Mouse (Mus musculus): Measurements from ENCODE around the gene Rabggta. TPM values are rescaled to one million over a fixed set of nuclear protein-coding genes. Genes with fewer than 3 reads are reported as not detected.

Gene Rabggta
- polyA plus RNA-seq, 1 experiment from 2014 or later = 27.4 TPM

- H3K4me2 ChIP-seq (replicated peaks; ENCODE audit: low read depth, low read length) = 0 out of 2 replicates have a peak within 1 kb of the TSS, but pooled peaks have one; percentile 7
These were observed 8.3 kb downstream of the Rabggta start, which contains the start of gene Tgm1 for GRCm38 (mm10) chr14:55713729-55714122. Gene Tgm1, minus strand, starts transcription at chr14:55713926.

GRCm38 (mm10) chr14:55713007-55713728 is 8.9 kb downstream of the Rabggta start:
- 14% methylated on average over 25 of the region's 25 CpGs for WGBS
- Histone ChIP-seq H3K4me2 (replicated peaks; ENCODE audit: low read depth, low read length) (0 out of 2 replicates have a peak overlapping the region, but pooled peaks have one; percentile 7), H3K4me3 (ENCODE audit: low read depth, low read length) (no peak overlapping the region), H3K9ac (ENCODE audit: low read depth, low read length) (no peak overlapping the region), H3K27ac (ENCODE audit: low read depth, low read length) (no peak overlapping the region), H3K27me3 (ENCODE audit: control insufficient read depth, insufficient read depth, low read length) (peaks cover 8% of the 10 kb centered on the region), H3K9me3 (ENCODE audit: control insufficient read depth, low read length) (no peaks in the 10 kb centered on the region), H3K4me1 (replicated peaks; ENCODE audit: control insufficient read depth, insufficient read depth, low read length) (no peaks in the 10 kb centered on the region), H3K36me3 (ENCODE audit: control insufficient read depth, insufficient read depth, low read length) (no peaks in the 10 kb centered on the region)
- DNase-seq (ENCODE audit: low spot score) (no peak), ATAC-seq (ENCODE audit: low FRiP score) (no peak)

More at GRCm38 (mm10) chr14:55713729-55714122, 8.3 kb downstream of the Rabggta start, which contains the start of gene Tgm1:
- ATAC-seq (ENCODE audit: low FRiP score) (no peak), DNase-seq (ENCODE audit: low spot score) (no peak)
- no peaks in the 10 kb centered on the region for H3K36me3 ChIP-seq (ENCODE audit: control insufficient read depth, insufficient read depth, low read length)
- H3K27ac ChIP-seq (ENCODE audit: low read depth, low read length) = no peak within 1 kb of the TSS
- no peaks in the 10 kb centered on the region for H3K4me1 ChIP-seq (replicated peaks; ENCODE audit: control insufficient read depth, insufficient read depth, low read length)
- H3K9ac ChIP-seq (ENCODE audit: low read depth, low read length) = no peak within 1 kb of the TSS
- H3K4me3 ChIP-seq (ENCODE audit: low read depth, low read length) = no peak within 1 kb of the TSS
- H3K27me3 ChIP-seq (ENCODE audit: control insufficient read depth, insufficient read depth, low read length) = peaks cover 8% of the 10 kb centered on the region
- 31% methylated on average over 4 of the region's 4 CpGs for WGBS
- H3K9me3 ChIP-seq (ENCODE audit: control insufficient read depth, low read length) = no peaks in the 10 kb centered on the region

GRCm38 (mm10) chr14:55711786-55712185 is 10.3 kb downstream of the Rabggta start:
- Histone ChIP-seq H3K4me1 (replicated peaks; ENCODE audit: control insufficient read depth, insufficient read depth, low read length) (no peaks in the 10 kb centered on the region), H3K9me3 (ENCODE audit: control insufficient read depth, low read length) (no peaks in the 10 kb centered on the region), H3K4me3 (ENCODE audit: low read depth, low read length) (no peak overlapping the region), H3K9ac (ENCODE audit: low read depth, low read length) (no peak overlapping the region), H3K4me2 (replicated peaks; ENCODE audit: low read depth, low read length) (no peak overlapping the region), H3K36me3 (ENCODE audit: control insufficient read depth, insufficient read depth, low read length) (no peaks in the 10 kb centered on the region), H3K27ac (ENCODE audit: low read depth, low read length) (no peak overlapping the region), H3K27me3 (ENCODE audit: control insufficient read depth, insufficient read depth, low read length) (peaks cover 8% of the 10 kb centered on the region)
- DNase-seq (ENCODE audit: low spot score) (no peak), ATAC-seq (ENCODE audit: low FRiP score) (no peak)
- 69% methylated on average over 7 of the region's 7 CpGs for WGBS

- Histone ChIP-seq H3K4me3 (ENCODE audit: low read depth, low read length) (no peak overlapping the region), H3K4me2 (replicated peaks; ENCODE audit: low read depth, low read length) (no peak overlapping the region), H3K9ac (ENCODE audit: low read depth, low read length) (no peak overlapping the region), H3K27ac (ENCODE audit: low read depth, low read length) (no peak overlapping the region), H3K4me1 (replicated peaks; ENCODE audit: control insufficient read depth, insufficient read depth, low read length) (no peaks in the 10 kb centered on the region), H3K27me3 (ENCODE audit: control insufficient read depth, insufficient read depth, low read length) (peaks cover 8% of the 10 kb centered on the region), H3K9me3 (ENCODE audit: control insufficient read depth, low read length) (no peaks in the 10 kb centered on the region), H3K36me3 (ENCODE audit: control insufficient read depth, insufficient read depth, low read length) (no peaks in the 10 kb centered on the region)
- WGBS = 87% methylated on average over 4 of the region's 4 CpGs
- DNase-seq (ENCODE audit: low spot score) (no peak), ATAC-seq (ENCODE audit: low FRiP score) (no peak)
These were observed 12.6 kb downstream of the Rabggta start for GRCm38 (mm10) chr14:55709509-55709908.

GRCm38 (mm10) chr14:55707397-55707796 is 14.7 kb downstream of the Rabggta start:
- WGBS = 87% methylated on average over 5 of the region's 5 CpGs
- H3K9me3 ChIP-seq (ENCODE audit: control insufficient read depth, low read length) = no peaks in the 10 kb centered on the region
- H3K36me3 ChIP-seq (ENCODE audit: control insufficient read depth, insufficient read depth, low read length) = no peaks in the 10 kb centered on the region
- DNase-seq (ENCODE audit: low spot score) = no peak
- no peak overlapping the region for H3K27ac ChIP-seq (ENCODE audit: low read depth, low read length)
- H3K27me3 ChIP-seq (ENCODE audit: control insufficient read depth, insufficient read depth, low read length) = peaks cover 2% of the 10 kb centered on the region; the same call in 1 of the 2 replicates
- H3K9ac ChIP-seq (ENCODE audit: low read depth, low read length) = no peak overlapping the region
- no peaks in the 10 kb centered on the region for H3K4me1 ChIP-seq (replicated peaks; ENCODE audit: control insufficient read depth, insufficient read depth, low read length)
- H3K4me3 ChIP-seq (ENCODE audit: low read depth, low read length) = no peak overlapping the region
- no peak overlapping the region for H3K4me2 ChIP-seq (replicated peaks; ENCODE audit: low read depth, low read length)
- no peak for ATAC-seq (ENCODE audit: low FRiP score)

- 91% methylated on average over 8 of the region's 8 CpGs for WGBS
- Histone ChIP-seq H3K4me2 (replicated peaks; ENCODE audit: low read depth, low read length) (no peak overlapping the region), H3K4me3 (ENCODE audit: low read depth, low read length) (no peak overlapping the region), H3K27me3 (ENCODE audit: control insufficient read depth, insufficient read depth, low read length) (peaks cover 2% of the 10 kb centered on the region; the same call in 1 of the 2 replicates), H3K9me3 (ENCODE audit: control insufficient read depth, low read length) (no peaks in the 10 kb centered on the region), H3K9ac (ENCODE audit: low read depth, low read length) (no peak overlapping the region), H3K4me1 (replicated peaks; ENCODE audit: control insufficient read depth, insufficient read depth, low read length) (no peaks in the 10 kb centered on the region), H3K27ac (ENCODE audit: low read depth, low read length) (no peak overlapping the region), H3K36me3 (ENCODE audit: control insufficient read depth, insufficient read depth, low read length) (no peaks in the 10 kb centered on the region)
- DNase-seq (ENCODE audit: low spot score) (no peak), ATAC-seq (ENCODE audit: low FRiP score) (no peak)
These were observed 15.9 kb downstream of the Rabggta start for GRCm38 (mm10) chr14:55706051-55706600.

- H3K4me3 ChIP-seq (ENCODE audit: low read depth, low read length) = no peak overlapping the region
- H3K36me3 ChIP-seq (ENCODE audit: control insufficient read depth, insufficient read depth, low read length) = no peaks in the 10 kb centered on the region
- H3K27me3 ChIP-seq (ENCODE audit: control insufficient read depth, insufficient read depth, low read length) = no peaks in the 10 kb centered on the region
- WGBS = 69% methylated on average over 6 of the region's 6 CpGs
- no peak overlapping the region for H3K4me2 ChIP-seq (replicated peaks; ENCODE audit: low read depth, low read length)
- no peak overlapping the region for H3K27ac ChIP-seq (ENCODE audit: low read depth, low read length)
- ATAC-seq (ENCODE audit: low FRiP score) (no peak), DNase-seq (ENCODE audit: low spot score) (no peak)
- no peaks in the 10 kb centered on the region for H3K4me1 ChIP-seq (replicated peaks; ENCODE audit: control insufficient read depth, insufficient read depth, low read length)
- H3K9ac ChIP-seq (ENCODE audit: low read depth, low read length) = no peak overlapping the region
- no peaks in the 10 kb centered on the region for H3K9me3 ChIP-seq (ENCODE audit: control insufficient read depth, low read length)
These were observed 19.3 kb downstream of the Rabggta start for GRCm38 (mm10) chr14:55702761-55703160.

- Histone ChIP-seq H3K27ac (ENCODE audit: low read depth, low read length) (no peak overlapping the region), H3K4me3 (ENCODE audit: low read depth, low read length) (no peak overlapping the region), H3K9ac (ENCODE audit: low read depth, low read length) (no peak overlapping the region), H3K36me3 (ENCODE audit: control insufficient read depth, insufficient read depth, low read length) (no peaks in the 10 kb centered on the region), H3K9me3 (ENCODE audit: control insufficient read depth, low read length) (no peaks in the 10 kb centered on the region), H3K4me1 (replicated peaks; ENCODE audit: control insufficient read depth, insufficient read depth, low read length) (no peaks in the 10 kb centered on the region), H3K4me2 (replicated peaks; ENCODE audit: low read depth, low read length) (no peak overlapping the region), H3K27me3 (ENCODE audit: control insufficient read depth, insufficient read depth, low read length) (no peaks in the 10 kb centered on the region)
- 74% methylated on average over 9 of the region's 9 CpGs for WGBS
- DNase-seq (ENCODE audit: low spot score) = no peak
- ATAC-seq (ENCODE audit: low FRiP score) = no peak
These were observed 20.9 kb downstream of the Rabggta start for GRCm38 (mm10) chr14:55701131-55701530.

GRCm38 (mm10) chr14:55697226-55697625 is 24.8 kb downstream of the Rabggta start:
- ATAC-seq (ENCODE audit: low FRiP score) = no peak
- WGBS = 87% methylated on average over 4 of the region's 4 CpGs

More at GRCm38 (mm10) chr14:55697226-55697625, 24.8 kb downstream of the Rabggta start:
- H3K9ac ChIP-seq (ENCODE audit: low read depth, low read length) = no peak overlapping the region
- H3K27ac ChIP-seq (ENCODE audit: low read depth, low read length) = no peak overlapping the region
- no peaks in the 10 kb centered on the region for H3K9me3 ChIP-seq (ENCODE audit: control insufficient read depth, low read length)
- H3K4me3 ChIP-seq (ENCODE audit: low read depth, low read length) = no peak overlapping the region
- DNase-seq (ENCODE audit: low spot score) = no peak
- H3K27me3 ChIP-seq (ENCODE audit: control insufficient read depth, insufficient read depth, low read length) = no peaks in the 10 kb centered on the region
- H3K36me3 ChIP-seq (ENCODE audit: control insufficient read depth, insufficient read depth, low read length) = no peaks in the 10 kb centered on the region
- H3K4me1 ChIP-seq (replicated peaks; ENCODE audit: control insufficient read depth, insufficient read depth, low read length) = no peaks in the 10 kb centered on the region
- H3K4me2 ChIP-seq (replicated peaks; ENCODE audit: low read depth, low read length) = no peak overlapping the region
